Mouse (Mus musculus) forebrain, embryonic 11.5 days (tissue): Measurements from ENCODE around the gene Arhgef17. TPM values are rescaled to one million over a fixed set of nuclear protein-coding genes. Genes with fewer than 3 reads are reported as not detected.

Experiments used
- ATAC-seq: fragments of 200-750 bp; cut with Nextera tagmentation; replicated peaks from 2 replicates; pipeline ENCODE4 v1.8.0; 2017; ENCODE audit warnings: moderate TSS enrichment; ENCODE audit not compliant: low FRiP score
- DNase-seq: peaks from one replicate; pipeline ENCODE4 v3.0.0-alpha.2; 2017; ENCODE audit warnings: low spot score
- H3K27ac ChIP-seq: fragments of 300-500 bp; sonication (generic); 2 replicates; pipeline ENCODE4 v1.5.1; 2014; ENCODE audit warnings: low read depth, low read length
- H3K27me3 ChIP-seq: fragments of 300-500 bp; sonication (generic); 2 replicates; pipeline ENCODE4 v1.6.1; 2014; ENCODE audit warnings: mild to moderate bottlenecking, low read length, mixed read lengths; ENCODE audit not compliant: control insufficient read depth, insufficient read depth
- H3K36me3 ChIP-seq: fragments of 300-500 bp; sonication (generic); 2 replicates; pipeline ENCODE4 v1.6.1; 2014; ENCODE audit warnings: mild to moderate bottlenecking, low read length, moderate library complexity, mixed read lengths; ENCODE audit not compliant: control insufficient read depth, insufficient read depth
- H3K4me1 ChIP-seq: fragments of 300-500 bp; sonication (generic); replicated peaks from 2 replicates; pipeline ENCODE4 v1.6.1; 2014; ENCODE audit warnings: low read length, mixed read lengths; ENCODE audit not compliant: control insufficient read depth, insufficient read depth
- H3K4me2 ChIP-seq: fragments of 300-500 bp; sonication (generic); 2 replicates; pipeline ENCODE4 v1.6.1; 2014; ENCODE audit warnings: low read depth, mild to moderate bottlenecking, low read length, moderate library complexity, mixed read lengths; ENCODE audit not compliant: severe bottlenecking
- H3K4me3 ChIP-seq: fragments of 300-500 bp; sonication (generic); 2 replicates; pipeline ENCODE4 v1.5.1; 2014; ENCODE audit warnings: low read depth, low read length
- H3K9ac ChIP-seq: fragments of 300-500 bp; sonication (generic); 2 replicates; pipeline ENCODE4 v1.6.1; 2014; ENCODE audit warnings: low read length
- H3K9me3 ChIP-seq: fragments of 300-500 bp; sonication (generic); 2 replicates; pipeline ENCODE4 v1.6.1; 2016; ENCODE audit warnings: low read length, mixed read lengths; ENCODE audit not compliant: control insufficient read depth
- WGBS: fragments of 180-500 bp; shearing (Covaris S2); extraction: QIAGEN DNeasy Blood & Tissue Kit; methylation state at CpG from one replicate; pipeline ENCODE4 v1.1.7; 2014; 5-methylcytosine and 5-hydroxymethylcytosine counted together
- microRNA-seq: library from miRNA; unstranded; fragments of <30 nt; microRNA quantifications from one replicate; pipeline ENCODE4, GENCODE M21; 2016; ENCODE audit not compliant: insufficient number of aligned reads
- polyA plus RNA-seq: library from polyadenylated mRNA; unstranded; fragments of >200 nt; fragmentation: Nextera tagmentation; extraction: Ambion mirVana; gene quantifications from 2 replicates; pipeline ENCODE4 v1.2.1, GENCODE M21; 2014

Arhgef17 gene
- polyA plus RNA-seq, 1 experiment from 2014 or later: 10.1 TPM

- H3K27ac ChIP-seq: no peak overlapping the region
- no peaks in the 10 kb centered on the region for H3K9me3 ChIP-seq
- no peak overlapping the region for H3K4me3 ChIP-seq
- peaks cover 2% of the 10 kb centered on the region; the same call in 1 of the 2 replicates for H3K36me3 ChIP-seq
- 0 out of 2 replicates have a peak, but pooled peaks cover 1% of the 10 kb centered on the region for H3K4me1 ChIP-seq
- H3K27me3 ChIP-seq: no peaks in the 10 kb centered on the region
- ATAC-seq (no peak), DNase-seq (no peak)
- no peak overlapping the region for H3K9ac ChIP-seq
- 86% methylated on average over 6 of the region's 6 CpGs for WGBS
- H3K4me2 ChIP-seq: no peak overlapping the region
Observed at GRCm38 (mm10) chr7:100835711-100836110, 96.2 kb downstream of the Arhgef17 start.

- H3K27me3 ChIP-seq: no peaks in the 10 kb centered on the region
- H3K36me3 ChIP-seq: peaks cover 2% of the 10 kb centered on the region; the same call in 1 of the 2 replicates
- H3K27ac ChIP-seq: no peak overlapping the region
- no peak for DNase-seq
- 0 out of 2 replicates have a peak, but pooled peaks cover 1% of the 10 kb centered on the region for H3K4me1 ChIP-seq
- H3K4me2 ChIP-seq: no peak overlapping the region
- 90% methylated on average over 7 of the region's 7 CpGs for WGBS
- no peak overlapping the region for H3K4me3 ChIP-seq
- no peak for ATAC-seq
- H3K9me3 ChIP-seq: no peaks in the 10 kb centered on the region
- no peak overlapping the region for H3K9ac ChIP-seq
Observed at GRCm38 (mm10) chr7:100835168-100835567, 96.7 kb downstream of the Arhgef17 start.

- peaks cover 2% of the 10 kb centered on the region; the same call in 1 of the 2 replicates for H3K36me3 ChIP-seq
- DNase-seq: no peak
Observed at GRCm38 (mm10) chr7:100833859-100834258, 98.0 kb downstream of the Arhgef17 start.

GRCm38 (mm10) chr7:100828549-100828948 lies 103.4 kb downstream of the Arhgef17 start:
- DNase-seq: no peak
- 98% methylated on average over 2 of the region's 2 CpGs for WGBS
- ATAC-seq: no peak

More at GRCm38 (mm10) chr7:100833859-100834258, 98.0 kb downstream of the Arhgef17 start:
- no peak for ATAC-seq
- no peaks in the 10 kb centered on the region for H3K9me3 ChIP-seq
- WGBS: 86% methylated on average over 1 of the region's 1 CpGs
- no peak overlapping the region for H3K4me2 ChIP-seq
- H3K27ac ChIP-seq: no peak overlapping the region
- no peak overlapping the region for H3K4me3 ChIP-seq
- no peaks in the 10 kb centered on the region for H3K27me3 ChIP-seq
- no peaks in the 10 kb centered on the region for H3K4me1 ChIP-seq
- no peak overlapping the region for H3K9ac ChIP-seq

GRCm38 (mm10) chr7:100824661-100825060 lies 107.2 kb downstream of the Arhgef17 start:
- no peaks in the 10 kb centered on the region for H3K27me3 ChIP-seq
- H3K4me1 ChIP-seq: no peaks in the 10 kb centered on the region
- DNase-seq (no peak), ATAC-seq (no peak)
- no peak overlapping the region for H3K27ac ChIP-seq
- H3K9me3 ChIP-seq: no peaks in the 10 kb centered on the region
- no peak overlapping the region for H3K4me2 ChIP-seq
- H3K9ac ChIP-seq: no peak overlapping the region
- H3K36me3 ChIP-seq: no peaks in the 10 kb centered on the region
- H3K4me3 ChIP-seq: no peak overlapping the region
- 96% methylated on average over 3 of the region's 3 CpGs for WGBS

More at GRCm38 (mm10) chr7:100828549-100828948, 103.4 kb downstream of the Arhgef17 start:
- no peak overlapping the region for H3K4me2 ChIP-seq
- no peak overlapping the region for H3K4me3 ChIP-seq
- H3K27ac ChIP-seq: no peak overlapping the region
- H3K9me3 ChIP-seq: no peaks in the 10 kb centered on the region
- no peaks in the 10 kb centered on the region for H3K4me1 ChIP-seq
- H3K9ac ChIP-seq: no peak overlapping the region
- H3K36me3 ChIP-seq: no peaks in the 10 kb centered on the region
- no peaks in the 10 kb centered on the region for H3K27me3 ChIP-seq

Small RNA genes within 50 kb of the gene (microRNA-seq; reads per million reads assigned to microRNA genes)
- 165 reads per million, percentile 43 among the genes with 10 or more reads in this experiment for gene Mir3102

Other genes starting within 250 kb of the Arhgef17 start
- gene Fam168a, start 225.5 kb downstream of the Arhgef17 start, polyA plus RNA-seq: 52.9 and 53.6 TPM in 2 replicates
- 2.5 and 2.7 TPM in 2 replicates for gene Relt, start 68.7 kb downstream of the Arhgef17 start, polyA plus RNA-seq
- 1.9 and 3.3 TPM in 2 replicates for gene P2ry6, start 42.5 kb upstream of the Arhgef17 start, polyA plus RNA-seq
- 0.23 and 0.29 TPM in 2 replicates for gene P2ry2, start 80.8 kb upstream of the Arhgef17 start, polyA plus RNA-seq
- gene Fchsd2, start 160.8 kb upstream of the Arhgef17 start, polyA plus RNA-seq: 31.0 and 33.2 TPM in 2 replicates